Mouse (Mus musculus) cerebellum, adult (tissue): Measurements from ENCODE around the gene Eif3i.

ENCODE experiments used
- ATAC-seq: cut with Nextera tagmentation; 2 replicates; pipeline ENCODE4 v1.9.2; 2017; ENCODE audit warnings: mild to moderate bottlenecking, moderate library complexity, mixed read lengths; ENCODE audit not compliant: insufficient number of reproducible peaks, low FRiP score, low TSS enrichment

Gene Eif3i

GRCm38 (mm10) chr4:129620419-129621282 lies 20.2 kb upstream of the Eif3i start:
- ATAC-seq = no peak

- peak; percentile 72 for ATAC-seq
Measured at GRCm38 (mm10) chr4:129618786-129619691, 18.6 kb upstream of the Eif3i start, which contains the start of gene Iqcc. Gene Iqcc, minus strand, starts transcription at chr4:129619099.

- no peak for ATAC-seq
Measured at GRCm38 (mm10) chr4:129618031-129618430, 17.6 kb upstream of the Eif3i start.

- ATAC-seq = no peak
Measured at GRCm38 (mm10) chr4:129617121-129617641, 16.7 kb upstream of the Eif3i start.

- ATAC-seq = no peak
Measured at GRCm38 (mm10) chr4:129616631-129617030, 16.2 kb upstream of the Eif3i start.

- ATAC-seq = no peak
Measured at GRCm38 (mm10) chr4:129615801-129616290, 15.4 kb upstream of the Eif3i start.

GRCm38 (mm10) chr4:129614093-129614492 lies 13.6 kb upstream of the Eif3i start, which contains the start of gene Dcdc2b:
Gene Dcdc2b, minus strand, starts transcription at chr4:129614257.
- no peak for ATAC-seq

- no peak for ATAC-seq
Measured at GRCm38 (mm10) chr4:129610472-129610871, 10.0 kb upstream of the Eif3i start.

GRCm38 (mm10) chr4:129610026-129610425 lies 9.6 kb upstream of the Eif3i start:
- no peak for ATAC-seq

- ATAC-seq = no peak
Measured at GRCm38 (mm10) chr4:129609139-129609631, 8.7 kb upstream of the Eif3i start.

- peak; percentile 73; the same call in 1 of the 2 replicates for ATAC-seq
Measured at GRCm38 (mm10) chr4:129608426-129609025, 8.1 kb upstream of the Eif3i start.

- ATAC-seq = no peak
Measured at GRCm38 (mm10) chr4:129588865-129589264, 11.6 kb downstream of the Eif3i start.

- ATAC-seq = no peak
Measured at GRCm38 (mm10) chr4:129586943-129587342, 13.5 kb downstream of the Eif3i start.

- no peak for ATAC-seq
Measured at GRCm38 (mm10) chr4:129585773-129586172, 14.7 kb downstream of the Eif3i start.

GRCm38 (mm10) chr4:129584884-129585608 lies 15.4 kb downstream of the Eif3i start:
- no peak for ATAC-seq

GRCm38 (mm10) chr4:129584370-129584769 lies 16.1 kb downstream of the Eif3i start:
- ATAC-seq = no peak

- ATAC-seq = no peak
Measured at GRCm38 (mm10) chr4:129582251-129582650, 18.2 kb downstream of the Eif3i start.

- no peak for ATAC-seq
Measured at GRCm38 (mm10) chr4:129580347-129580746, 20.1 kb downstream of the Eif3i start.

- ATAC-seq = no peak
Measured at GRCm38 (mm10) chr4:129578466-129578865, 22.0 kb downstream of the Eif3i start, which contains the start of gene Fam167b. Gene Fam167b, minus strand, starts transcription at chr4:129578549.
